Mouse (Mus musculus): ENCODE data around the gene Dock4.

The Dock4 gene

GRCm38 (mm10) chr12:40512994-40513393 is 67.2 kb downstream of the Dock4 start:
- no peak for DNase-seq

- no peak for DNase-seq
These were observed 68.3 kb downstream of the Dock4 start for GRCm38 (mm10) chr12:40514021-40514420.

- DNase-seq, result no peak
These were observed 76.7 kb downstream of the Dock4 start for GRCm38 (mm10) chr12:40522468-40522867.

- no peak for DNase-seq
These were observed 77.3 kb downstream of the Dock4 start for GRCm38 (mm10) chr12:40523020-40523419.

GRCm38 (mm10) chr12:40525045-40525444 is 79.3 kb downstream of the Dock4 start:
- DNase-seq, result no peak

GRCm38 (mm10) chr12:40535655-40536618 is 90.2 kb downstream of the Dock4 start:
- peak; percentile 54 for DNase-seq

- no peak for DNase-seq
These were observed 92.1 kb downstream of the Dock4 start for GRCm38 (mm10) chr12:40537826-40538225.

- DNase-seq, result no peak
These were observed 92.6 kb downstream of the Dock4 start for GRCm38 (mm10) chr12:40538318-40538717.

- no peak for DNase-seq
These were observed 93.0 kb downstream of the Dock4 start for GRCm38 (mm10) chr12:40538780-40539179.

GRCm38 (mm10) chr12:40544273-40544672 is 98.5 kb downstream of the Dock4 start:
- DNase-seq, result no peak

- no peak for DNase-seq
These were observed 101.1 kb downstream of the Dock4 start for GRCm38 (mm10) chr12:40546827-40547226.

- no peak for DNase-seq
These were observed 105.6 kb downstream of the Dock4 start for GRCm38 (mm10) chr12:40551317-40551716.

- no peak for DNase-seq
These were observed 106.4 kb downstream of the Dock4 start for GRCm38 (mm10) chr12:40552201-40552600.

GRCm38 (mm10) chr12:40553929-40554328 is 108.2 kb downstream of the Dock4 start:
- no peak for DNase-seq

- no peak for DNase-seq
These were observed 109.3 kb downstream of the Dock4 start for GRCm38 (mm10) chr12:40554941-40555511.

GRCm38 (mm10) chr12:40558600-40558999 is 112.8 kb downstream of the Dock4 start:
- no peak for DNase-seq

- DNase-seq, result no peak
These were observed 113.4 kb downstream of the Dock4 start for GRCm38 (mm10) chr12:40559103-40559502.

GRCm38 (mm10) chr12:40563703-40564102 is 118.0 kb downstream of the Dock4 start:
- DNase-seq, result no peak

GRCm38 (mm10) chr12:40564261-40564660 is 118.5 kb downstream of the Dock4 start:
- no peak for DNase-seq

GRCm38 (mm10) chr12:40568365-40568885 is 122.7 kb downstream of the Dock4 start:
- DNase-seq, result no peak

- DNase-seq, result no peak
These were observed 123.5 kb downstream of the Dock4 start for GRCm38 (mm10) chr12:40568971-40569968.

- DNase-seq, result no peak
These were observed 124.5 kb downstream of the Dock4 start for GRCm38 (mm10) chr12:40570250-40570649.

GRCm38 (mm10) chr12:40574051-40574450 is 128.3 kb downstream of the Dock4 start:
- DNase-seq, result no peak

Data from thymus, postnatal 25 days (tissue).